ENCODE assay signal across 19 mouse cellular contexts in genomic region chr9:71254380-71254779, GRCm38 (mm10).
"Had no signal": no experiment of that assay in that cellular context is flagged by ENCODE, and none has a peak within 500 bp of the region (broad histone marks: within the 10 kb centered on the region; RNA-seq: fewer than 3 reads in every experiment).

No protein-coding gene starts in this region.

- ATAC-seq: lung, postnatal 0 days; midbrain, embryonic 16.5 days had no signal

- H3K9ac ChIP-seq: liver, embryonic 14.5 days; midbrain, embryonic 12.5 days; neural tube, embryonic 13.5 days; neural tube, embryonic 15.5 days had no signal

- H3K36me3 ChIP-seq: midbrain, embryonic 10.5 days; midbrain, embryonic 12.5 days; neural tube, embryonic 13.5 days; neural tube, embryonic 15.5 days had no signal

- H3K4me3 ChIP-seq: midbrain, embryonic 10.5 days; midbrain, embryonic 12.5 days; myocyte; neural tube, embryonic 13.5 days; neural tube, embryonic 15.5 days had no signal

- H3K4me1 ChIP-seq: midbrain, embryonic 10.5 days; midbrain, embryonic 12.5 days; neural tube, embryonic 15.5 days had no signal

- DNase-seq: lung, adult 18-20 months; lung, postnatal 4 days; midbrain, embryonic 14.5 days; retina, postnatal 1 day; right cerebral cortex, adult 18-20 months; right cerebral cortex, postnatal 25 days; right cerebral cortex, postnatal 4 days; spleen, adult 18-20 months; thymus, adult 18-20 months; thymus, postnatal 14 days; thymus, postnatal 36 days had no signal

- H3K27me3 ChIP-seq: midbrain, embryonic 12.5 days; neural tube, embryonic 15.5 days had no signal

- H3K4me2 ChIP-seq: midbrain, embryonic 12.5 days; neural tube, embryonic 13.5 days; neural tube, embryonic 15.5 days had no signal

- H3K9me3 ChIP-seq: midbrain, embryonic 10.5 days; midbrain, embryonic 12.5 days; neural tube, embryonic 13.5 days; neural tube, embryonic 15.5 days had no signal

- H3K27ac ChIP-seq: liver, embryonic 14.5 days; midbrain, embryonic 10.5 days; midbrain, embryonic 12.5 days; neural tube, embryonic 13.5 days; neural tube, embryonic 15.5 days had no signal
